Mouse (Mus musculus): Measurements from ENCODE around the gene Duox2. TPM values are rescaled to one million over a fixed set of nuclear protein-coding genes. Genes with fewer than 3 reads are reported as not detected.
A peak's percentile ranks its signal among the peaks of the same experiment; 100 is the strongest.

Gene Duox2
- polyA plus RNA-seq, 1 experiment from 2014 or later: not detected

DNA sequence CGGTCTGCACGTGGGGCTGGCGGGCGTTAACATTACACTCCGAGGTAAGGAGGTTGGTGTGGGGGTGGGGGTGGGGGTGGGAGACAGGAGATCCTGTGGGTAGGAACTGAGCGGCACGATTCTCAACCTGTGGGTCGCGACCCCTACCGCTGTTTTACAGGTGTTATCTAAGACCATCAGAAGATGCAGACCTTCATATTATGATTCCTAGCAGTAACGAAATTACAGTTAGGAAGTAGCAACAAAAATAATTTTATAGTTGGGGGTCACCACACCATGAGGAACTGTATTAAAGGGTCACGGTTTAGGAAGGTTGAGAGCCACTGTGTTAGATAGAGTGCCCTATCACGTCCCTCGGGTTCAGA lies 2.4 kb upstream of the Duox2 start:
- H3K4me3 ChIP-seq: peak overlapping the region; percentile 44; the same call in 1 of the 2 replicates
- ATAC-seq (ENCODE audit: low read depth): no peak

DNA sequence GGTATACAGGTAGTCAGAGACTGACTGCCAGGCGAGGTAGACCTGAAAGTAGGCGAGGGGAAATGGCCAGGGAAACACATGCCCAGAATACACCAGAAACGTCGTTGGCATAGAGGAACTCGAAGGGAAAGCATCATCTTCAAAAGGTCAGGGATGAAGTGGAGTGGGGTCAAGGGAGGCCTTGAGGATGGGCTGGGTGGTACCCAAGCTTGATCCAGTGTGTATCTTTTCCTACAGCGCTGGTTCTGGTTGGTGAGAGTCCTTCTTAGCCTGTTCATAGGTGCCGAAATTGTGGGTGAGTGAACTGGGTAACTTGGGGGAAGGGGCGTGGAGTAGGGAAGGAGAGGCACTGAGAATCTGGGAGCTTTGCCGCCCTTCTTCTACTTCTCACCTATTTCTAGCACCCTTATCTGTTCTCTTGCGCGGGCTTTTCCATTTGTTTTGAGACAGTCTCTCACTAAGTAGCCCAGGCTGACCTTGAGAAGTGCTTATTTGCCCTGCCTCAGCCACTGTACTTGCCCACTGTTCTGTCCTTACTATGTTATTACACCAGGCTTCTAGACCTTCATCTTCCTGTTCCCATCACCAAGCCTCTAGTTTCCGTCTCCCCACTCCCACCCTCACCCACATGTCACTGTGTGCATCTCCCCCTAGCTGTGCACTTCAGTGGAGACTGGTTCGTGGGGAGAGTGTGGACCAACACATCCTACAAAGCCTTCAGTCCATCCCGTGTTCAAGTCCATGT lies 1.8 kb upstream of the Duox2 start:
- WGBS: 9% methylated on average over 14 of the region's 14 CpGs
- H3K4me2 ChIP-seq: no peak overlapping the region
- peaks cover 99% of the 10 kb centered on the region for H3K27me3 ChIP-seq
- no peak for ATAC-seq (ENCODE audit: low read depth)
- no peak overlapping the region for H3K27ac ChIP-seq (replicated peaks)
- H3K9me3 ChIP-seq: no peaks in the 10 kb centered on the region
- H3K9ac ChIP-seq: no peak overlapping the region
- H3K36me3 ChIP-seq: no peaks in the 10 kb centered on the region
- H3K4me3 ChIP-seq: no peak overlapping the region
- peaks cover 40% of the 10 kb centered on the region for H3K4me1 ChIP-seq (replicated peaks)

More for the DNA sequence above, 2.4 kb upstream of the Duox2 start:
- Histone ChIP-seq H3K4me1 (replicated peaks) (peaks cover 40% of the 10 kb centered on the region), H3K36me3 (no peaks in the 10 kb centered on the region), H3K4me2 (peak overlapping the region; percentile 77), H3K9ac (no peak overlapping the region), H3K9me3 (no peaks in the 10 kb centered on the region), H3K27me3 (peaks cover 99% of the 10 kb centered on the region), H3K27ac (replicated peaks) (no peak overlapping the region)
- 4% methylated on average over 14 of the region's 14 CpGs for WGBS

DNA sequence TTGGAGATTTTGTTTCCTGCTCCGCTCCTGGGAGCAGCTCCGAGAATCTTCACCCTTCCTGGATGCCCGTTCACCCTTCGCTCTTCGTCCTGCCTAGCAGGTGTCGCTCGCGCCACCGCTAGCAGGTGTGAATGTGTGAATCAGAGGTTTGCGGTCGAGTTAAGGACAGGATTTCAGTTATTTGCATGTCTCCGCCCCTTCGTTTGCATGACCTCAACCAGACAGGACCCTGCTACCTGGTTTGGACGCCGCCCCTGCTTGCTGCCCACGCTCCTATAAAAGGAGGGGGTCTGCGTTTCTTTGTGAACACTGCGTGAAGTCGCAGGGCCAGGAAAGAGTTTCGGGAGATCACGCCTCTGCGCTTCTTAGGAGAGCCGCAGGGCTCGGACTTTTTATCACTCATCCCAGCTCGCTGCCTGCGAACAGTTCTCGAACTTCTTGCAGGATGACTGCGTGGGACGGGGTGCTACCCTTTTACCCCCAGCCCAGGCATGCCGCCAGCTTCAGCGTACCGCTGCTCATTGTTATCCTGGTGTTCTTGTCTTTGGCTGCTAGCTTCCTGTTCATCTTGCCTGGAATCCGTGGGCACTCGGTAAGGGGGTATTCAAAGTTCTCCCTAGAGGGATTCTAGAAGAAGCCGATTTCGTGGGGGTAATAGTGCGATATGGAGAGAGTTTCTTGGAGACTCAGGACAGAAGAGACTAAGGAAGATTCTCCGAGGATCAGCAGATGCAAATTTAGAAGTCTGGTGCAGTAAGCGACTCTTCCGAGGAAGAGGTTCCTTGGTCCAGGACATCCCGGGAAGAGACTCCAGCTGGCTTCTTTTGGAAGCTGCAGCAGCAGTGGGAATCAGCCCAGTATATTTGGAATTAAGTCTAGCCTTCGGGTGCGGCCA lies 594 bp upstream of the Duox2 start, which contains the start of gene Duoxa2:
Gene Duoxa2 (plus strand): TSS at position 305 of the 895 bp plus-strand sequence.
- no peaks in the 10 kb centered on the region for H3K9me3 ChIP-seq
- peak within 1 kb of the TSS; percentile 2; the same call in 1 of the 2 replicates for H3K9ac ChIP-seq
- H3K27ac ChIP-seq (replicated peaks): no peak within 1 kb of the TSS
- H3K4me2 ChIP-seq: peak within 1 kb of the TSS; percentile 49
- H3K36me3 ChIP-seq: no peaks in the 10 kb centered on the region
- WGBS: under 1% methylated on average over 43 of the region's 43 CpGs
- H3K4me1 ChIP-seq (replicated peaks): peaks cover 40% of the 10 kb centered on the region
- peak within 1 kb of the TSS; percentile 20 for H3K4me3 ChIP-seq
- H3K27me3 ChIP-seq: peaks cover 99% of the 10 kb centered on the region
- ATAC-seq (ENCODE audit: low read depth): no peak

DNA sequence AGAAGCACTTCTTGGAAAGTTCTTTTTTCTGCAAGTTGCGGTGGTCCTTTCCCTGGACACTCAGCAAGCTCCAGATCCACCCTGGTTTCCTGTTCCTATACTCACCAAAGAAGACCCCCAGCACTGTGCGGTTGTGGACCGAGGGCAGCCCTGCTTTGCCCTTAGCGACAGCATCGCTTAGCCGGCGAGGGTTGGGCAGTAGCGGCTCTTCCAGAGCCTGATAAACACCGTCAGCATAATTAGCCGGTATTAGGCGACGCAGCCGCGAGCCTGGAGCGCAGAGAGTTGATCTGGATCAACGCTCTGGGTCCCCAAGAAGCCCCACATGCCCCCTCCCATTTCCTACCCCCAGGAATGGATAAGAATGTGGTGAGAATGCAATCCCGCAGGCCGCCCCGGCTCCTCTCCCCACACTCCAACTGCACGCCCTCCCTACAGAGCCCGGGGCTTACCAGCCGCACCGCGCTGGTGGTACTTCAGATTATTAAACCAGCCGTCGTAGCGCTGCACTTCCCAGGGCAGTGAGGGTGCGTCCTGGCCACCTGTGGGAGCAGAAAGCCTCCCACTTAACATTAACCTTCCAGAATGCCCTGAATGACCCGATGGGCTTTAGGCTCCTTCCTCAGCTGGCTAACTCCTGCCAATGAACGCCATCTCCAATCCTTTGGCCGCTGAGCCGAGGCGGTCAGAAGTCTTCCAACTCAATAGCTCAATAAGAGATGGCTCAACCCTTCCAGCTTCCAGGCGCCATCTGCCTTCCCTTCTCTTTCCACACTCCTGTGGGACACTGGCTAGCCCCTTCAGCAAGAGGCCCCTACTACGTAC lies 766 bp downstream of the Duox2 start:
- Histone ChIP-seq H3K4me2 (peak overlapping the region; percentile 39), H3K27me3 (peaks cover 100% of the 10 kb centered on the region), H3K27ac (replicated peaks) (no peak overlapping the region), H3K4me3 (peak overlapping the region; percentile 20), H3K4me1 (replicated peaks) (peaks cover 40% of the 10 kb centered on the region), H3K9me3 (no peaks in the 10 kb centered on the region), H3K9ac (peak overlapping the region; percentile 26; the same call in 1 of the 2 replicates), H3K36me3 (no peaks in the 10 kb centered on the region)
- WGBS: 1% methylated on average over 35 of the region's 35 CpGs
- no peak for ATAC-seq (ENCODE audit: low read depth)

DNA sequence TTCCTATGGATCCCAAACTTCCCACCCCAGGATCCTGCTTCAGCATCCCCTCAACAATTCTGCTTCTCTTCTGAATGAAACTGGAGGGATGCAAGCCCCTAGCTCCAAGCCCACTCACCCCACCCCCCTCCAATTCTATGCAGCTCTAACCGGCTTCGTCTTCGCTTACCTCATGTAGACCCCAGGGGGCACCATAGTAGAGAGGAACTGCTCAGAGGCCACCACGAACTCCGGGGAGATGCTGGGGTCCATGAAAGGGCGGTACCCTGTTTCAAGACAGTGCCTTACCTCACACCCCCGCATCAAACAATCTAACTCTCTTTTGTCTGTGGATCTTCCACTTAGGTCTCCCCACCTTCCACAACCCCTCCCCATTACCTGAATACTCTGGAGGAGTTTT lies 3.3 kb downstream of the Duox2 start:
- 5% methylated on average over 7 of the region's 7 CpGs for WGBS

DNA sequence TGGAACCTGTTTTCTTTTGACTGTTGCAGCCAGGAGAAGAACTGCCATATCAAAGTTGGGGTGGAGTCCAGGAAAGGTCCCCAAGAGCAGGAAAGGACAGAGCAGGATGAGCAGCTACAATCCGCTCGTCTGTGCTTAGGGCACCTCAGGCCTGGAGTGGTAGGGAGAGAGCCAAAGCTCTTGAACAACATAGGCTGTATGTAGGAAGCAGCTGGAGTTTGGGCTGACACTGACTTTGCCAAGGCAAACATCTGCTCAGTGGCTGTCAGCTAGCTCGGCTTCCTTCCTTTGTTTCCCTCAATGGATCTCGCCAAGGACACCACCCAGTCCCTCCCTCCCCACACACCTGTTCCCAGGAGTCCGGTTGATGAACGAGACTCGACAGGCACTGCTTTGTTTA lies 12.1 kb downstream of the Duox2 start:
- no peaks in the 10 kb centered on the region for H3K9me3 ChIP-seq
- no peak overlapping the region for H3K4me2 ChIP-seq
- no peak for ATAC-seq (ENCODE audit: low read depth)
- 70% methylated on average over 7 of the region's 7 CpGs for WGBS
- no peak overlapping the region for H3K27ac ChIP-seq (replicated peaks)
- H3K4me1 ChIP-seq (replicated peaks): no peaks in the 10 kb centered on the region
- H3K36me3 ChIP-seq: no peaks in the 10 kb centered on the region
- no peak overlapping the region for H3K4me3 ChIP-seq
- no peak overlapping the region for H3K9ac ChIP-seq
- no peaks in the 10 kb centered on the region for H3K27me3 ChIP-seq

More for the DNA sequence above, 3.3 kb downstream of the Duox2 start:
- Histone ChIP-seq H3K9ac (no peak overlapping the region), H3K4me2 (no peak overlapping the region), H3K4me3 (no peak overlapping the region), H3K9me3 (no peaks in the 10 kb centered on the region), H3K27me3 (peaks cover 74% of the 10 kb centered on the region), H3K36me3 (no peaks in the 10 kb centered on the region), H3K27ac (replicated peaks) (no peak overlapping the region), H3K4me1 (replicated peaks) (peaks cover 23% of the 10 kb centered on the region)
- no peak for ATAC-seq (ENCODE audit: low read depth)

DNA sequence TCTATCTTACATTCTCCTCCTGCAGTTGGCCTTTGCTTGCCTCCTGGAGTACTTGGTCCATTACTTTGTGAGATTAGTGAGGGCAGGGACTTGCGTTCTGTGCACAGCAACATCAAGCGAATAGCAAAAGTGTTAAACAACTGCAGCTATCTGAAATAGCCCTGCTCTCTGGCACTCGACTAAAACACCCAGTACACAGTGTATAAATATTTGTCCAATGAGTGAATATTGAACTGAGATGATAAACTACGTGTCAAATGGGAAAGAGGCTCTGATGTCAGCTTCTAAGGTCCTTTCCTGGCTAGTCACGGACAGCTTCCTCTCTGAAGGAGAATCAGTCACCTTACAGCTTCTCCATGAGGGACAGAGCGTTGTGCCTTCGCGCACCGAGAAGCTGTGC lies 14.2 kb downstream of the Duox2 start:
- WGBS: 88% methylated on average over 9 of the region's 9 CpGs
- no peak overlapping the region for H3K27ac ChIP-seq (replicated peaks)
- no peak overlapping the region for H3K4me2 ChIP-seq
- H3K27me3 ChIP-seq: no peaks in the 10 kb centered on the region
- H3K4me3 ChIP-seq: no peak overlapping the region
- no peaks in the 10 kb centered on the region for H3K36me3 ChIP-seq
- ATAC-seq (ENCODE audit: low read depth): no peak
- H3K9me3 ChIP-seq: no peaks in the 10 kb centered on the region
- H3K4me1 ChIP-seq (replicated peaks): no peaks in the 10 kb centered on the region
- no peak overlapping the region for H3K9ac ChIP-seq

DNA sequence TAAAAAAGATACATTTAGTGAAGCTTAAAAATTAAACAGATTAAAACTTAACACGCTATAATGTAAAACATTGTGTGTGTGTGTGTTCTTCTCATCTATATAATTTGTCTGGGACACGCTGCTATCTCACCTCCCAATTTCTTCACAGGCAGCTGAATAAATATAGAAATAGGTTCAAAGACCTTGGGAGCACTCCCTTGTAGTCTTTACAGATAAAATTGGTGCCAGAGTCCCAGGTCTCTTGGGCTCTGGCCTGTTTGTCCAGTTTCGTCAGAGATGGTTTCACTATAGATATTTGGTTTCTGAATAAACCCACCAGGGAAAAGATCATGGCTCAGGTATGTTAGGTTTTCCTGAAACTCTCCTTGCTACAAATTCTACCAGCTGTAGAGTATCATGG lies 19.5 kb downstream of the Duox2 start:
- Histone ChIP-seq H3K4me1 (replicated peaks) (no peaks in the 10 kb centered on the region), H3K36me3 (no peaks in the 10 kb centered on the region), H3K9me3 (no peaks in the 10 kb centered on the region), H3K27me3 (no peaks in the 10 kb centered on the region), H3K27ac (replicated peaks) (no peak overlapping the region), H3K4me3 (no peak overlapping the region), H3K4me2 (no peak overlapping the region), H3K9ac (no peak overlapping the region)
- ATAC-seq (ENCODE audit: low read depth): no peak
- 89% methylated on average over 3 of the region's 3 CpGs for WGBS

DNA sequence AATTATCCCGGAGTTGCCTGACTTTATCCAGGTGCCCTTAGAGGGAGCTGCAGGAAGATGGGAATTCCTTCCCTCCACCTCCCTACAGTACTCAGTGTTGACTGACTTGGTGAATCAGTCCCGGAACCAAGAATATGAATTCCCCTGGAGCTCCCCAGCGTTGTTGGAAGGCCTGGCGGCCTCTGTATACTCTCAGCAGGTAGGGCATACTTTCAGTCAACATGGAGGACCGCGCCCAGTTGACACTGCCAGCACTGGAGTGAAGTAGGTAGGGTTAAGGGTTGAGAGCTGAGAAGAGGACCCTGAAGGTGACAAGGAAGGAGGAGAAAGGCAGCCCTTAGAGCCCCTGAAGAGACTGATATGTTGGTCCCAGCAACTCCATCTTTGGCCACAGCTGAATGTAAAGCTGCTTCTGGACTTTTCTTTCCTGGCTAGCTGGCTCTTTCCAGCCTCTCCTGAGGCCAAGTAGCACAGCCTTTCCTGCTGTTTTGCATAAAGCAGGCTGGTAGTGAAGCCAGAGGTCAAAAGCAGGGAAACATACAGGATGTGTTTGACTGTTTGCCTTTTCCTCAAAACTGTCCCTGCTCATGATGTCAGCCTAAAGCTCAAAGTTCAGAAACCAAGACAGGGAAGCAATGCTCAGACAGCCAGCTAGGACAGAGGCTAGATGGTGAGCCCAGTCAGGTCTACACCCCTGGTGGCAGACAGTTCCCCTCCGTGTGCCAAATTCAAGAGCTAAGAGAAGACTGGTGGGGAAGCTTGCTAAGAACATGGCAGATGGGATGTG lies 31.6 kb downstream of the Duox2 start:
- no peak overlapping the region for H3K4me2 ChIP-seq
- H3K27me3 ChIP-seq: no peaks in the 10 kb centered on the region
- 89% methylated on average over 7 of the region's 7 CpGs for WGBS
- H3K36me3 ChIP-seq: no peaks in the 10 kb centered on the region
- peaks cover 9% of the 10 kb centered on the region for H3K4me1 ChIP-seq (replicated peaks)
- H3K9me3 ChIP-seq: no peaks in the 10 kb centered on the region
- H3K27ac ChIP-seq (replicated peaks): no peak overlapping the region
- ATAC-seq (ENCODE audit: low read depth): no peak
- H3K9ac ChIP-seq: no peak overlapping the region
- no peak overlapping the region for H3K4me3 ChIP-seq

DNA sequence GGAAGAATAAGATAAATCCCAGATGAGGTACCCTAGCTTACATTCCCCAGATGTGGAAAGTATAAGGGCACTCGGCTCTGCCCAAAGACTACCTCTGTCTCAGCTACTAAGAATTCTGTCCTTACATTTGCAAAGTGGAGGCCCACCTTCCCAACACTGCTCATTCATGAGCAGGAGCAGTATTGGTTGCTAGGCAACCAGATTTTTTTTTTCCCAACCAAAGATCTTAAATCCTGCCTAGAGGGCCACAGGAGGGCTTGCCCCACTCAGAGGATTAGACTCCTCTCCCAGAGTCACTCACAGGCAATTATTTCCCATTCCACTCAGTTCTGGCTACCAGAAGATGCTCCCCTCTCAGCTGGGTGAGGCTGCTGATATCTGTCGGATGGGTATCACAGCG lies 33.6 kb downstream of the Duox2 start:
- no peak for ATAC-seq (ENCODE audit: low read depth)
- Histone ChIP-seq H3K4me3 (no peak overlapping the region), H3K27me3 (no peaks in the 10 kb centered on the region), H3K4me1 (replicated peaks) (peaks cover 9% of the 10 kb centered on the region), H3K4me2 (no peak overlapping the region), H3K9ac (no peak overlapping the region), H3K9me3 (no peaks in the 10 kb centered on the region), H3K36me3 (no peaks in the 10 kb centered on the region), H3K27ac (replicated peaks) (no peak overlapping the region)
- WGBS: 67% methylated on average over 3 of the region's 3 CpGs

DNA sequence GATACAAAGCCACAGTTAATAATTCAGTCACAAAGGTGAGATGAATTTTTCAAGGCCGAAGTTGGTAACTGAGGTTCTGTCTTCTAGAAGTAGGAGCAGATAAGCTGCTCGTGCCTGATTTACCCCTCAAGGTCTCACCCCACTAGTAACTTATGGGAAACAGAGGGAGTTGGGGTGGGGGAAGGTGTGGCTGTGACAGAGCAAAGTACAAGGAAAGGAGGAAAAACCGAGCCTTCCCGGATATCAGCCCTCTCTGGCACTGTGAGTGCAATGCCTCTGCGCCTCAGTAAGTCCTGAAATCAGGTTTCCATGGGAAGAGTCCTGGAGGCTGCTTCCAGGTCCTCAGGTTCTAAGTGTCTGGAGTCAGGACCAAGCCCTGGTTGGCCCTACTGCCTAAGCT lies 37.5 kb downstream of the Duox2 start:
- 81% methylated on average over 5 of the region's 5 CpGs for WGBS
- no peak overlapping the region for H3K9ac ChIP-seq
- ATAC-seq (ENCODE audit: low read depth): no peak

More for the DNA sequence above, 37.5 kb downstream of the Duox2 start:
- no peak overlapping the region for H3K4me3 ChIP-seq
- H3K27ac ChIP-seq (replicated peaks): no peak overlapping the region
- H3K4me1 ChIP-seq (replicated peaks): peaks cover 9% of the 10 kb centered on the region
- no peaks in the 10 kb centered on the region for H3K27me3 ChIP-seq
- H3K36me3 ChIP-seq: no peaks in the 10 kb centered on the region
- no peaks in the 10 kb centered on the region for H3K9me3 ChIP-seq
- no peak overlapping the region for H3K4me2 ChIP-seq
